7 mouse cellular contexts compared by ENCODE assay signal in genomic region chr12:40257226-40257625, GRCm38 (mm10). TPM values are rescaled to one million over a fixed set of nuclear protein-coding genes. Genes with fewer than 3 reads are reported as not detected.
DNase-seq lines count a peak whose midpoint lies in the region; ATAC-seq and TF ChIP-seq lines count a peak whose summit lies in the region.

No protein-coding gene starts in this region.

- H3K4me3 ChIP-seq in limb, embryonic 11.5 days (ENCODE audit: low read depth, low read length): no peak overlapping the region
- H3K4me3 ChIP-seq in midbrain, postnatal 0 days (ENCODE audit: low read depth, low read length): no peak overlapping the region

- H3K27me3 ChIP-seq in limb, embryonic 11.5 days (ENCODE audit: control insufficient read depth, insufficient read depth, low read length): no peaks in the 10 kb centered on the region
- no peaks in the 10 kb centered on the region for H3K27me3 ChIP-seq in midbrain, postnatal 0 days (ENCODE audit: insufficient read depth, low read length)

- 0 out of 2 replicates have a peak, but pooled peaks cover 3% of the 10 kb centered on the region for H3K4me1 ChIP-seq in limb, embryonic 11.5 days (ENCODE audit: control insufficient read depth, insufficient read depth, low read length)
- H3K4me1 ChIP-seq in midbrain, postnatal 0 days (ENCODE audit: insufficient read depth, low read length): no peaks in the 10 kb centered on the region

- DNase-seq in adrenal gland, adult (ENCODE audit: inconsistent age in 2 of 2, low spot score in 1 of 2): peak; percentile 84 to 94
- DNase-seq in cerebellum, postnatal 4 days (ENCODE audit: low spot score in 2 of 2): peak; percentile 76 to 87
- DNase-seq in gastrocnemius, adult 8-10 months (ENCODE audit: low spot score in 2 of 2): peak; percentile 29 to 74
- peak; percentile 85 for DNase-seq in kidney, adult 18-20 months
- DNase-seq in limb, embryonic 11.5 days (ENCODE audit: low spot score): peak; percentile 90
- DNase-seq in midbrain, postnatal 0 days (ENCODE audit: low spot score): peak; percentile 84
- peak; percentile 48 to 55 for DNase-seq in spleen, postnatal 36 days (ENCODE audit: low spot score in 2 of 2)

- H3K9ac ChIP-seq in limb, embryonic 11.5 days (ENCODE audit: low read length): no peak overlapping the region
- no peak overlapping the region for H3K9ac ChIP-seq in midbrain, postnatal 0 days (replicated peaks; ENCODE audit: low read length, poor library complexity, severe bottlenecking)

- no peak overlapping the region for H3K27ac ChIP-seq in limb, embryonic 11.5 days (replicated peaks; ENCODE audit: low read depth, low read length)
- no peak overlapping the region for H3K27ac ChIP-seq in midbrain, postnatal 0 days (ENCODE audit: low read depth, low read length)

- H3K4me2 ChIP-seq in limb, embryonic 11.5 days (ENCODE audit: low read depth, severe bottlenecking): no peak overlapping the region
- H3K4me2 ChIP-seq in midbrain, postnatal 0 days (ENCODE audit: low read depth, low read length, poor library complexity, severe bottlenecking): no peak overlapping the region

- 4% methylated on average over 8 of the region's 8 CpGs for WGBS in limb, embryonic 11.5 days
- 3% methylated on average over 8 of the region's 8 CpGs for WGBS in midbrain, postnatal 0 days

- no peak for ATAC-seq in limb, embryonic 11.5 days (ENCODE audit: insufficient number of reproducible peaks, low FRiP score, low TSS enrichment, low read depth)
- peak; percentile 70; the same call in 1 of the 2 replicates for ATAC-seq in midbrain, postnatal 0 days (ENCODE audit: low FRiP score)

- H3K36me3 ChIP-seq in limb, embryonic 11.5 days (ENCODE audit: control insufficient read depth, insufficient read depth, low read length): no peaks in the 10 kb centered on the region
- no peaks in the 10 kb centered on the region for H3K36me3 ChIP-seq in midbrain, postnatal 0 days (ENCODE audit: insufficient read depth, low read length)

- peak; percentile 98 for TF ChIP-seq CTCF in midbrain, postnatal 0 days (IDR thresholded peaks at IDR 0.05)

- H3K9me3 ChIP-seq in limb, embryonic 11.5 days (ENCODE audit: control insufficient read depth, low read length): no peaks in the 10 kb centered on the region
- H3K9me3 ChIP-seq in midbrain, postnatal 0 days (ENCODE audit: low read length): no peaks in the 10 kb centered on the region

RNA-seq across cellular contexts. Expression of gene Ifrd1, which starts 8.9 kb away (rescaled TPM):
- total RNA-seq in gastrocnemius, adult 8-10 months (2022): 100 to 1,000 TPM in 2 of 4 experiments, 10 to 100 TPM in 2; 93.1 to 126 (median 105) TPM
- polyA plus RNA-seq in limb, embryonic 11.5 days (2014; fragmentation: Nextera tagmentation; extraction: Ambion mirVana): 135 and 137 TPM in 2 replicates
- total RNA-seq in midbrain, postnatal 0 days (2014; rRNA removed): 54.0 and 89.3 TPM in 2 replicates
- 124 and 133 TPM in 2 replicates for polyA plus RNA-seq in midbrain, postnatal 0 days (2015; fragmentation: Nextera tagmentation; extraction: Ambion mirVana)

RNA-seq across cellular contexts. Expression of gene Lsmem1, which starts 57.9 kb away (rescaled TPM):
- total RNA-seq in gastrocnemius, adult 8-10 months (2022): 10 to 100 TPM; 64.2 to 78.9 (median 74.6) TPM
- not detected in 2 replicates for polyA plus RNA-seq in limb, embryonic 11.5 days (2014; fragmentation: Nextera tagmentation; extraction: Ambion mirVana)
- 0.19 TPM in 1 of 2 replicates, not detected in the other for total RNA-seq in midbrain, postnatal 0 days (2014; rRNA removed)
- not detected in 2 replicates for polyA plus RNA-seq in midbrain, postnatal 0 days (2015; fragmentation: Nextera tagmentation; extraction: Ambion mirVana)

Comparison
In these comparisons a context has a peak if more than half of its experiments do, and no peak if none do; other contexts are left out.
1. RNA of gene Lsmem1, which starts 57.9 kb away (total RNA-seq): 64.2 to 78.9 TPM in gastrocnemius, adult 8-10 months; 0.19 TPM in midbrain, postnatal 0 days; every median in the first group is over 10 times any median in the second.
2. Peak in every context shown above with its lines, with median percentiles within 50 percentile points of each other: DNase-seq.